Mouse (Mus musculus) liver, embryonic 14.5 days (tissue): ENCODE data around the gene Fbxo41.

Experiments used
- CTCF ChIP-seq: IDR thresholded peaks from 2 replicates; pipeline ENCODE4 v1.5.1; 2016; ENCODE audit warnings: antibody characterized with exemption, low read depth, control low read depth
- EP300 ChIP-seq: IDR thresholded peaks from 2 replicates; pipeline ENCODE4 v1.6.1; 2016; ENCODE audit warnings: antibody characterized with exemption, low read depth

DNA sequence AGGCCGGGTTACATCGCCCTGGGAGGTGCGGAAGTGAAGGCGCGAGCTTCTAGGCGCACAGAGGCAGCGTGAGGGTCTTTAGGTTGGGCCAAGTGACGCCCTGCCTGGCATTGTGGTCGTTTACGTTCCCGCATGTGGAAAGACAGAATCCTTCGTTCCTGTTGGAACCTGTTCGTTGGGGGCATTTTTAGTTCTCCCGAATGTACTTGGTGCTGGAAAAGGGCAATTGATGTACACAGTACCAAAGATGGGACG is 50.5 kb downstream of the Fbxo41 start:
- no peak for TF ChIP-seq EP300
- TF ChIP-seq CTCF = no peak
